Mouse (Mus musculus) heart, postnatal 36 days (tissue): ENCODE measurements around the gene Pga5. TPM values are rescaled to one million over a fixed set of nuclear protein-coding genes. Genes with fewer than 3 reads are reported as not detected.

ENCODE experiments used
- DNase-seq, 2 experiments: peaks; one replicate each; pipeline ENCODE4 v3.0.0; 2021 to 2022
- intact Hi-C: fragments of 180-260 bp; cut with DNase I; formaldehyde crosslinking; loops from one replicate; pipeline ENCODE4 v1.15.1; 2025
- total RNA-seq, 2 experiments: library from RNA; stranded (reverse); gene quantifications; 2 replicates each; pipeline ENCODE4 v1.2.3; 2021

The Pga5 gene
- total RNA-seq, 2 experiments from 2014 or later: not detected

- intact Hi-C loops: no loop called here
- no peak for DNase-seq
These were observed 4.6 kb downstream of the Pga5 start for GRCm38 (mm10) chr19:10673275-10673674.

GRCm38 (mm10) chr19:10671854-10672417, 5.9 kb downstream of the Pga5 start:
- no peak for DNase-seq
- intact Hi-C loops: no loop called here

GRCm38 (mm10) chr19:10671319-10671718, 6.6 kb downstream of the Pga5 start:
- DNase-seq: no peak
- intact Hi-C loops: no loop called here

GRCm38 (mm10) chr19:10665499-10665898, 12.4 kb downstream of the Pga5 start:
- intact Hi-C loops: loop anchor here (1.0 to 5.0 kb wide), 3 partner anchors 43 to 312 kb away; no protein-coding TSS in a partner anchor

GRCm38 (mm10) chr19:10665093-10665492, 12.8 kb downstream of the Pga5 start:
- no peak for DNase-seq
- intact Hi-C loops: loop anchor here (1.0 to 5.0 kb wide), 3 partner anchors 43 to 312 kb away; no protein-coding TSS in a partner anchor

More at GRCm38 (mm10) chr19:10665499-10665898, 12.4 kb downstream of the Pga5 start:
- DNase-seq: peak; percentile 63 to 79

GRCm38 (mm10) chr19:10662665-10663064, 15.2 kb downstream of the Pga5 start:
- intact Hi-C loops: no loop called here
- no peak for DNase-seq

- no peak for DNase-seq
- intact Hi-C loops: no loop called here
These were observed 16.0 kb downstream of the Pga5 start for GRCm38 (mm10) chr19:10661919-10662318.

GRCm38 (mm10) chr19:10661373-10661772, 16.5 kb downstream of the Pga5 start:
- DNase-seq: no peak
- intact Hi-C loops: no loop called here

- intact Hi-C loops: no loop called here
These were observed 19.5 kb downstream of the Pga5 start for GRCm38 (mm10) chr19:10658406-10658805.

GRCm38 (mm10) chr19:10657742-10658141, 20.1 kb downstream of the Pga5 start:
- intact Hi-C loops: no loop called here
- DNase-seq: no peak

More at GRCm38 (mm10) chr19:10658406-10658805, 19.5 kb downstream of the Pga5 start:
- DNase-seq: no peak

GRCm38 (mm10) chr19:10656058-10656457, 21.8 kb downstream of the Pga5 start:
- intact Hi-C loops: no loop called here
- DNase-seq: no peak

- intact Hi-C loops: no loop called here
- DNase-seq: no peak
These were observed 29.7 kb downstream of the Pga5 start for GRCm38 (mm10) chr19:10648156-10648555.

- peak in 1 of 2 experiments; percentile 8 for DNase-seq
- intact Hi-C loops: no loop called here
These were observed 32.3 kb downstream of the Pga5 start for GRCm38 (mm10) chr19:10645616-10646015.

GRCm38 (mm10) chr19:10640589-10641378, 37.1 kb downstream of the Pga5 start:
- intact Hi-C loops: no loop called here
- no peak for DNase-seq

- DNase-seq: no peak
- intact Hi-C loops: no loop called here
These were observed 37.8 kb downstream of the Pga5 start for GRCm38 (mm10) chr19:10640080-10640479.

GRCm38 (mm10) chr19:10637840-10638239, 40.0 kb downstream of the Pga5 start:
- intact Hi-C loops: no loop called here
- DNase-seq: no peak

GRCm38 (mm10) chr19:10634872-10635318, 43.0 kb downstream of the Pga5 start:
- intact Hi-C loops: no loop called here

GRCm38 (mm10) chr19:10634106-10634871, 43.6 kb downstream of the Pga5 start, which contains the start of gene Vwce:
Gene Vwce (plus strand): TSS chr19:10634213.
- DNase-seq: peak; percentile 32 to 36
- intact Hi-C loops: no loop called here

More at GRCm38 (mm10) chr19:10634872-10635318, 43.0 kb downstream of the Pga5 start:
- peak in 1 of 2 experiments; percentile 30 for DNase-seq
